Mouse (Mus musculus) myocyte (in vitro differentiated cells): ENCODE data around the gene Aagab. TPM values are rescaled to one million over a fixed set of nuclear protein-coding genes. Genes with fewer than 3 reads are reported as not detected.

Experiments
- H3K27me3 ChIP-seq: one replicate; pipeline ENCODE4 v1.6.1; 2011; ENCODE audit not compliant: control insufficient read depth, insufficient read depth, insufficient read length
- H3K36me3 ChIP-seq: one replicate; pipeline ENCODE4 v1.6.1; 2011; ENCODE audit not compliant: control insufficient read depth, insufficient read depth
- H3K4me2 ChIP-seq: one replicate; pipeline ENCODE4 v1.6.1; 2011; ENCODE audit warnings: low read depth, control low read depth
- H3K4me3 ChIP-seq: one replicate; pipeline ENCODE4 v1.5.1; 2011; ENCODE audit warnings: mild to moderate bottlenecking, control low read depth, moderate library complexity
- H3K79me2 ChIP-seq: one replicate; pipeline ENCODE4 v1.6.1; 2011; ENCODE audit not compliant: control insufficient read depth, insufficient read depth
- H3ac ChIP-seq: one replicate; pipeline ENCODE4 v1.6.1; 2011; ENCODE audit not compliant: control insufficient read depth, insufficient read length
- CEBPB ChIP-seq: IDR thresholded peaks from 2 replicates; pipeline ENCODE4 v1.6.1; 2011; ENCODE audit warnings: mild to moderate bottlenecking, moderate library complexity; ENCODE audit not compliant: poor library complexity, insufficient read depth, severe bottlenecking
- E2F4 ChIP-seq: IDR thresholded peaks from one replicate; pipeline ENCODE4 v1.6.1; 2011; ENCODE audit warnings: mild to moderate bottlenecking, control low read depth, moderate library complexity; ENCODE audit not compliant: insufficient read depth
- MAX ChIP-seq: IDR thresholded peaks from one replicate; pipeline ENCODE4 v1.6.1; 2011; ENCODE audit warnings: low read depth, mild to moderate bottlenecking, control low read depth
- MYOD1 ChIP-seq, 3 experiments: IDR thresholded peaks; one replicate each; pipeline ENCODE4 v1.6.1; 2011; ENCODE audit warnings: control low read depth in 2 of 3, low read depth in 2 of 3, mild to moderate bottlenecking in 2 of 3, moderate library complexity in 1 of 3; ENCODE audit not compliant: insufficient read length in 2 of 3, control insufficient read depth in 1 of 3
- MYOG ChIP-seq, 3 experiments: IDR thresholded peaks; one replicate each; pipeline ENCODE4 v1.6.1; 2011; ENCODE audit warnings: control low read depth in 2 of 3, low read depth in 2 of 3, mild to moderate bottlenecking in 2 of 3; ENCODE audit not compliant: insufficient read length in 2 of 3, control insufficient read depth in 1 of 3, insufficient read depth in 1 of 3
- POLR2A ChIP-seq: IDR thresholded peaks from one replicate; pipeline ENCODE4 v1.6.1; 2011; ENCODE audit warnings: low read depth, mild to moderate bottlenecking, control low read depth, moderate library complexity; ENCODE audit not compliant: insufficient read length
- POLR2AphosphoS2 ChIP-seq: IDR thresholded peaks from one replicate; pipeline ENCODE4 v1.6.1; 2011; ENCODE audit warnings: low read depth, control low read depth; ENCODE audit not compliant: insufficient read length
- REST ChIP-seq: IDR thresholded peaks from one replicate; pipeline ENCODE4 v1.6.1; 2011; ENCODE audit warnings: mild to moderate bottlenecking, control low read depth, moderate library complexity; ENCODE audit not compliant: insufficient read depth, insufficient read length
- SRF ChIP-seq: IDR thresholded peaks from one replicate; pipeline ENCODE4 v1.6.1; 2011; ENCODE audit warnings: low read depth; ENCODE audit not compliant: control insufficient read depth, insufficient read length
- TCF12 ChIP-seq: IDR thresholded peaks from one replicate; pipeline ENCODE4 v1.6.1; 2011; ENCODE audit warnings: mild to moderate bottlenecking, control low read depth; ENCODE audit not compliant: poor library complexity, insufficient read depth, severe bottlenecking
- TCF3 ChIP-seq: IDR thresholded peaks from one replicate; pipeline ENCODE4 v1.6.1; 2011; ENCODE audit warnings: low read depth, control low read depth; ENCODE audit not compliant: insufficient read length
- USF1 ChIP-seq: IDR thresholded peaks from one replicate; pipeline ENCODE4 v1.6.1; 2011; ENCODE audit warnings: low read depth, mild to moderate bottlenecking, control low read depth, moderate library complexity
- polyA plus RNA-seq: library from polyadenylated mRNA; unstranded; fragments of >200 nt; fragmentation: generic; extraction: Trizol; gene quantifications from one replicate; pipeline ENCODE4 v1.2.1, GENCODE M21; 2012; ENCODE audit warnings: missing spikeins

The Aagab gene
- polyA plus RNA-seq, 1 experiment: 10.4 TPM

GRCm38 (mm10) chr9:63666612-63667372, 64.3 kb downstream of the Aagab start:
- TF ChIP-seq USF1 (no peak), SRF (no peak), TCF12 (no peak), MYOD1 (IDR thresholded peaks at IDR 0.05; ENCODE audit: control insufficient read depth in 1 of 3, insufficient read length in 2 of 3, low read depth in 2 of 3) (no peak), MYOG (IDR thresholded peaks at IDR 0.05; ENCODE audit: control insufficient read depth in 1 of 3, insufficient read depth in 1 of 3, insufficient read length in 2 of 3, low read depth in 2 of 3) (no peak), CEBPB (no peak)
- no peak overlapping the region for H3ac ChIP-seq
- H3K36me3 ChIP-seq: no peaks in the 10 kb centered on the region
- no peaks in the 10 kb centered on the region for H3K27me3 ChIP-seq
- H3K4me2 ChIP-seq: no peak overlapping the region
- peaks cover 7% of the 10 kb centered on the region for H3K79me2 ChIP-seq
- no peak overlapping the region for H3K4me3 ChIP-seq

GRCm38 (mm10) chr9:63667373-63667724, 64.9 kb downstream of the Aagab start:
- Histone ChIP-seq H3ac (no peak overlapping the region), H3K4me3 (no peak overlapping the region), H3K36me3 (no peaks in the 10 kb centered on the region), H3K27me3 (no peaks in the 10 kb centered on the region), H3K79me2 (peaks cover 7% of the 10 kb centered on the region), H3K4me2 (no peak overlapping the region)
- TF ChIP-seq MAX: no peak
- no peak for TF ChIP-seq CEBPB
- no peak for TF ChIP-seq SRF
- no peak for TF ChIP-seq MYOG (IDR thresholded peaks at IDR 0.05; ENCODE audit: control insufficient read depth in 1 of 3, insufficient read depth in 1 of 3, insufficient read length in 2 of 3, low read depth in 2 of 3)
- no peak for TF ChIP-seq POLR2AphosphoS2
- TF ChIP-seq POLR2A: no peak
- TF ChIP-seq TCF12: no peak

DNA sequence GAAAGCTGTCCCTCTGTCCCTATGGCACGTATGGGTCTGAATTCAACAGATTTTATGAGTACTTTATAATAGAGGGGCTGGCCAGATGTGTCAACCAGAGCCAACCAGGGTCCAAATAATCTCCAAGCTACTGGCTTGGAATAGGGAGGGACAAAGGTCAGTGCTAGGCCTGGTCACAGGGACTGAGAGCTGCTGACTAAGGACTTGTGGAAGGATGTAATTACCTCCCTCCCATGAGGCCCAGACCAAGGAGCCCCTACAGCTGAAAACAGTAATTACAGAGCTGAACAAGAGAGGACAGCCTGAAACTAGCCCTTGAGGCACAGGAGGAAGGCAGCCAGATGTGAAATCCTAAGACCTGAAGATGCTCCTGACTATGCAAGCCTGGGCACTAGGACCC, 66.2 kb downstream of the Aagab start:
- no peak overlapping the region for H3K4me3 ChIP-seq
- H3K27me3 ChIP-seq: no peaks in the 10 kb centered on the region
- H3K79me2 ChIP-seq: peaks cover 7% of the 10 kb centered on the region
- H3ac ChIP-seq: no peak overlapping the region
- no peaks in the 10 kb centered on the region for H3K36me3 ChIP-seq
- no peak overlapping the region for H3K4me2 ChIP-seq
- TF ChIP-seq MAX (no peak), TCF12 (no peak), POLR2A (no peak), SRF (no peak), REST (no peak)

DNA sequence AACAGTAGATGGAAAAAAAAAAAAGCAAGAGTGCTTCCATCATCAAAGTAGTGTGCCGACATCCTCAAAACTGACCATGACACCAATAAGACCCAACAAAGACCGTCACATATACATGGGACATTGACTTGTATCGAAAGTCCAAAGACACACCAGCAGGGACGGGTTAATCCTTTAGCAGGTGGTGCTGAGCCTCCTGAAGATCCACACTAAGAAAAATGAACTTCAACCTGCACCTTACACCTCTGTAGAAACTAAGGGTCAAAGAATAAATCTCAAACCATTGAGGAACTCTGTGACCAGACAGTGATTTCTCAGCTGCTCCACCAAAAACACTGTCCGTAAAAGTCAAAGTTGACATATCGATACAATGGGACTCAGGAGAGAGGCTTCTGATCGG, 67.4 kb downstream of the Aagab start:
- no peak for TF ChIP-seq POLR2A
- TF ChIP-seq MYOG (IDR thresholded peaks at IDR 0.05; ENCODE audit: control insufficient read depth in 1 of 3, insufficient read depth in 1 of 3, insufficient read length in 2 of 3, low read depth in 2 of 3): no peak
- no peak for TF ChIP-seq TCF12
- TF ChIP-seq MYOD1 (IDR thresholded peaks at IDR 0.05; ENCODE audit: control insufficient read depth in 1 of 3, insufficient read length in 2 of 3, low read depth in 2 of 3): no peak
- no peak for TF ChIP-seq CEBPB
- TF ChIP-seq TCF3: no peak
- no peak for TF ChIP-seq POLR2AphosphoS2
- TF ChIP-seq E2F4: no peak
- H3K79me2 ChIP-seq: peaks cover 7% of the 10 kb centered on the region

DNA sequence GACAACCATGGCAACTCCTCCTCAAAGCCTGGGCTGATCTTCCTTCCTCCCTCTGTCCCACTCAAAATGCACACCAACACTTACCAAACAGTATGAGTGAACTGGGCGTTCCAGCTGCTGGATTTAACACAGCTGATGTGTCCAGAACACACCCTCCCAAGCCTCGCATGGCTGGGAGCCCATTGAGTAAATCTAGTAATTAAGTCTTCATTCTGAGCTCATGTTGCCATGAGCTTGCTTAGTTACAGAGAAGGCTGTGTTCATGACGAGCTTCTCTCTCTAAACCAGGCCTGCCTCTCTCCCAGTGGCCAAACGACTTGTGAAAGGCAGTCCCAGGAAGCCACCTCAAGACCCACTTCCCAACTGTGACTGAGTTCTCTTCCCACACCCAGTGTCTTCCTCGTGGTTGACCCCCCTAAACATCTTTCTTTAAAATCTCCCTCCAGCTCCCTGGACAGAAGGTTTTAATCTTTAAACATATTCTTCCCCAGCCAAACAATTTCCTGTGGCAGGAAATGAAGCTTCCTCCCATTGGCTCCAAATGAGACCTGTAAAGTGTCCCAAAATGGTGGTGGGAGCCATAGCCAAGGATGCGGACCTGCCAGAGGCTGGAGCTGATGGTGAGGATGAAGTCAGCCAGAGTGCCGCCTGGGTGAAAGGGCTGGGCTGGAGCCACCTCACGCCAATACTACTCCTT, 70.5 kb downstream of the Aagab start:
- no peak overlapping the region for H3K4me3 ChIP-seq
- H3K79me2 ChIP-seq: peaks cover 7% of the 10 kb centered on the region
- H3K4me2 ChIP-seq: no peak overlapping the region
- no peaks in the 10 kb centered on the region for H3K27me3 ChIP-seq
- TF ChIP-seq MYOG (IDR thresholded peaks at IDR 0.05; ENCODE audit: control insufficient read depth in 1 of 3, insufficient read depth in 1 of 3, insufficient read length in 2 of 3, low read depth in 2 of 3) (no peak), TCF3 (no peak), CEBPB (no peak), E2F4 (no peak), POLR2AphosphoS2 (no peak), USF1 (no peak)
- no peak overlapping the region for H3ac ChIP-seq
- H3K36me3 ChIP-seq: no peaks in the 10 kb centered on the region

More for the DNA sequence above, 67.4 kb downstream of the Aagab start:
- Histone ChIP-seq H3K36me3 (no peaks in the 10 kb centered on the region), H3K4me3 (no peak overlapping the region), H3ac (no peak overlapping the region), H3K27me3 (no peaks in the 10 kb centered on the region), H3K4me2 (no peak overlapping the region)
